Mouse (Mus musculus): Measurements from ENCODE around the gene Dact3. TPM values are rescaled to one million over a fixed set of nuclear protein-coding genes. Genes with fewer than 3 reads are reported as not detected.

The Dact3 gene
- polyA plus RNA-seq, 1 experiment from 2014 or later: 4.8 TPM

DNA sequence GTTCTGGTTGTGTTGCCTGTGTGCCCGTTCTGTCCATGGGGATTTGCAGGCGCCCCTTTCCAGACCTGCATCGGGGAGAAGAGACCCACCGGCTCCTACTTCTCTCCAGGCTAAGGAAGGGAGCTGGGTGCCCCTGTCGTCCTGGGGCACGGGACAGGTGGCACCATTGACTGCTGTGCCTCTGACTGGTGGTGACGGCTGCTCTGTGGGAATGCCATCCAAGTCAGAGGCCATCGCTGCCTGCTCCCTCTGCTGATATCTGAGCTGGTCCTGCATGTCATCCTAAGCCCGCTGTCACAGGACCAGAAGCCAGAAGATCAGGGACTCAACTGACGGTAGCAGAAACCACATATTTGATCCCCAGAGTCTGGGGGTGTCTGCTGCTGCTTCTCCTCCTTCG lies 33.7 kb downstream of the Dact3 start:
- H3K27me3 ChIP-seq (replicated peaks): no peaks in the 10 kb centered on the region
- peaks cover 13% of the 10 kb centered on the region; the same call in 1 of the 2 replicates for H3K4me1 ChIP-seq
- H3K27ac ChIP-seq (replicated peaks): no peak overlapping the region
- H3K4me3 ChIP-seq (replicated peaks): no peak overlapping the region
- peaks cover 2% of the 10 kb centered on the region for H3K36me3 ChIP-seq
- 75% methylated on average over 11 of the region's 11 CpGs for WGBS
- H3K9ac ChIP-seq (replicated peaks): no peak overlapping the region
- H3K4me2 ChIP-seq: no peak overlapping the region
- ATAC-seq (ENCODE audit: low FRiP score): no peak
- no peaks in the 10 kb centered on the region for H3K9me3 ChIP-seq (replicated peaks)

DNA sequence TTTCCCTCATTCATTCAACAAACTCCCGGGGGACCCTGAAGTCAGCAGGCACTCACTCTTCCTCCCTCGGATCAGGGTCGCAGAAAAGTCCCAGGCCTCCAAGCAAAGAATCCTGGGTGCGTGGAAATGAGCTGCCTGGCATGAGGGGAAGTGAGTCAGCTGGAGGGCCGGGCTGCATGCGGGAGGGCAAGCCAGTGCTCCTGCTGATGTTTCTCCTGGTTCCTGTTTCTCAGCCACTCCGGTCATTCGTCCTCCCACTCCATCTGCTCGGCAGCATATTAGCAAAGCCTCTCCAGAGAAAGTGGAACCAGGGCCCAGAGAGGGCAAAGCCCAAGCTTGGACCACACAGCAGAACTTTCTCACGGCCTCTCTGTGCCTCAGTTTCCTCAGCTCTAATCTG lies 34.8 kb downstream of the Dact3 start:
- Histone ChIP-seq H3K27ac (replicated peaks) (no peak overlapping the region), H3K4me1 (peaks cover 14% of the 10 kb centered on the region; the same call in 1 of the 2 replicates), H3K9ac (replicated peaks) (no peak overlapping the region), H3K4me3 (replicated peaks) (no peak overlapping the region), H3K27me3 (replicated peaks) (no peaks in the 10 kb centered on the region), H3K9me3 (replicated peaks) (no peaks in the 10 kb centered on the region), H3K36me3 (peaks cover 13% of the 10 kb centered on the region), H3K4me2 (no peak overlapping the region)
- no peak for ATAC-seq (ENCODE audit: low FRiP score)
- 55% methylated on average over 10 of the region's 10 CpGs for WGBS

DNA sequence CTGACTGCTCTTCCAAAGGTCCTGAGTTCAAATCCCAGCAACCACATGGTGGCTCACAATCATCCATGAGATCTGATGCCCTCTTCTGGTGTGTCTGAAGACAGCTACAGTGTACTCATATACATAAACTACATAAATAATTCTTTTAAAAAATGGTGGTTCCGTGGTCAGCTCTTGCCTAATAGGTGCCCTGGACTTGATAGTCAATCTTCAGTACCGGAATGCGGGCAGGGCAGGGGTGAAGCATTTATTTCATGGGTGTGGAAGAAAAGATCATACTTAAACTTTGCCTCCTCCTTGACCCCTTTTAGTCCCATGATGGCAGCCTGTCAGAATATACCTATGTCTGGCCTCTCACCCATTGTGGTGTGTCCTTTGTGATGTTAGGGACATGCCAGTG lies 36.8 kb downstream of the Dact3 start:
- Histone ChIP-seq H3K27ac (replicated peaks) (no peak overlapping the region), H3K4me3 (replicated peaks) (no peak overlapping the region), H3K27me3 (replicated peaks) (no peaks in the 10 kb centered on the region), H3K36me3 (peaks cover 31% of the 10 kb centered on the region), H3K9me3 (replicated peaks) (no peaks in the 10 kb centered on the region), H3K9ac (replicated peaks) (no peak overlapping the region), H3K4me1 (peaks cover 11% of the 10 kb centered on the region; the same call in 1 of the 2 replicates), H3K4me2 (no peak overlapping the region)
- 84% methylated on average over 3 of the region's 3 CpGs for WGBS
- ATAC-seq (ENCODE audit: low FRiP score): no peak

DNA sequence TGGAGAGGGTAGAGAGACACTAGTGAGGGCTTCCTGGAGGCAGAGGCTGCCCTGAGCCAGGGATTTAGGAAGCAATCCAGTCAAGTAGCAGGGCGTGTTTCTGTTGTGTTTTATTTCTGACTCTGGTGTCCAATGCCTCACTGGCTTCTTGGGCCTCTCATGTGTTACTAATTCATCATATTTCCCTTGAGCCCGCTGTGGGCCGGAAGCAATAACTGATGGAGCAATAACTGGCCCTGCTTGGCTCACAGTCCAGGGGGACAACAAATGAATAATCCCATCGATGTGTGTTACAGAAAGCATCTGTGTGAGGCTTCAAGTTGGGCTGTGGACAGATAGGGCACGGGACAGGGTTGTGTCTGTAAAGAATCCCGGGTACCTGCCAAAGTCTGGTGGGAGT lies 37.2 kb downstream of the Dact3 start:
- WGBS: 51% methylated on average over 6 of the region's 6 CpGs
- H3K4me1 ChIP-seq: peaks cover 15% of the 10 kb centered on the region
- no peak for ATAC-seq (ENCODE audit: low FRiP score)
- no peak overlapping the region for H3K27ac ChIP-seq (replicated peaks)
- no peak overlapping the region for H3K4me2 ChIP-seq
- H3K4me3 ChIP-seq (replicated peaks): no peak overlapping the region
- H3K9ac ChIP-seq (replicated peaks): no peak overlapping the region
- H3K27me3 ChIP-seq (replicated peaks): no peaks in the 10 kb centered on the region
- H3K36me3 ChIP-seq: peaks cover 36% of the 10 kb centered on the region
- H3K9me3 ChIP-seq (replicated peaks): no peaks in the 10 kb centered on the region

DNA sequence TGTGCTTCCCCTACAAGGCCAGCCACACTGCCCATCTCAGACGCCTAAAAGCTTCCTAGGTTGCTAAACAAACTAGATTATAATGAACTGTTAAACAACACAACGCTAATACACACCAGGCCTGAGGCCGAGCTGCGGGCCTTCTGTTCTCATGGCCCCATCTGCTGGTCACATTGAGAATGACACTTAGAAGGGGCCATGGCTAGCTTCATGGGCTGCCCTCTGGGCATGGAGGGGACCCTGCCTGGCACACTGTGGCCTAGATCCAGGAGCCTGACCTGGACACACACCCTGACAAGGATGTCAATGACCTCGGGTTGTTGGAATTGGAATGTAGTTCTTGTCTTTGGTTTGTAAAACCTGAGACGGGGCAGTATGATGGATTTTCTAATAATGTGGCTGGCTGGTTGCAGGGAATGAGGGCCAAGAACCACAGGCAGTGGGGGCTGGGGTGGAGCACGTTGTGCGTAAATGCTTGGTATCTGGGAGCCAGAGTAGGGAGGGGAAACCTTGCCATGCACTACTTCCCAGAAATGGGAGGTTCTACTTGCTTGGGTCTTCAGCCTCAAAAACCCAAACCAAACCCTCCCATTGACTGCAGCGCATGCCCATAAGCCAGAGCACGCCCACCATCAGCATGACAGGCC lies 38.8 kb downstream of the Dact3 start:
- peak; percentile 64 for ATAC-seq (ENCODE audit: low FRiP score)
- no peak overlapping the region; the same call in 1 of the 2 replicates for H3K27ac ChIP-seq (replicated peaks)
- H3K36me3 ChIP-seq: peaks cover 52% of the 10 kb centered on the region
- no peak overlapping the region for H3K9ac ChIP-seq (replicated peaks)
- WGBS: 35% methylated on average over 10 of the region's 10 CpGs
- no peaks in the 10 kb centered on the region for H3K9me3 ChIP-seq (replicated peaks)
- no peak overlapping the region for H3K4me2 ChIP-seq
- no peak overlapping the region for H3K4me3 ChIP-seq (replicated peaks)
- peaks cover 31% of the 10 kb centered on the region for H3K4me1 ChIP-seq
- no peaks in the 10 kb centered on the region for H3K27me3 ChIP-seq (replicated peaks)

DNA sequence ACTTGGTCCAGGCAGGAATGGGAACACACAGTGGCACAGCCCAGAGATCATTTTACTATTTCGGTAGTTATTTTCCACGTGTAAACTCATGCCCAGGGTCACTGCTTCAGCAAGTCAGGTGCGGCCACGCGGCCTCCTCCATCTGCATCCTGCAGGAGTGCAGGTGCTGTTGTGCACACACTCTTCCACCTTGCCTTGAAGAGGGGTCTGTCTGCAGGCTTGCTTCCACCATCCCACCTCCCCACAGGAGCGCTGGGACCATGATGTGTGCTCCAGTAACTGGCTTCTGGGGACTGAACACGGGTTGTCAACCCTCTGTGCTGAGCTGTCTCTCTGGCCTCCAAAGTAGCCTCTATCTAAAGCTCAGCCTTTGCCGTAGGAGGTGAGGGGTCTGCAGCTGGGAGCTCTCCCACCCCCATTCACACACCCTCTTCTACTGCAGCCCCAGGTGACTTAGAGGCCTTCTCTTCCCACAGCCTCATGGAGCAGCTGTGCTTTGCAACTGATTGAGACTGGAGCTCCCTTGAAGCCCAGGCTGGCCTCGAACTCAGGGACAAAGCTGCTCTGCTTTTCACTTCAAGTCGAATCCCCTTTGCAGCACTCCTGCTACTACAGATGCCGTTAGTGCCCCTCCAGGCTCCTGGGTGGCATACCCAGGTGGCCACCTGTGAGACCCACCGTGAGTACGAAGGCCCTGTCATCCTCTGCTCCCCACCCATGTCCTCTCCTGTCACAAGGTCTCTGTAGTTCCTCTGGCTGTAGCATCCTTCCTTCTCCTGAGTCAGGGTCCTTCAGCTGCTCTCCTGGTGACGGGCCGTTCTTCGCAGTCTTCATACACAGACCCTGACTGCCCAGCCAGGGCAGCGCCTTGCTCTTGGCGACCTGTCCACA lies 39.6 kb downstream of the Dact3 start:
- 85% methylated on average over 18 of the region's 18 CpGs for WGBS
- Histone ChIP-seq H3K4me3 (replicated peaks) (no peak overlapping the region), H3K27me3 (replicated peaks) (no peaks in the 10 kb centered on the region), H3K27ac (replicated peaks) (no peak overlapping the region), H3K4me1 (peaks cover 39% of the 10 kb centered on the region), H3K36me3 (peaks cover 57% of the 10 kb centered on the region), H3K9ac (replicated peaks) (no peak overlapping the region), H3K9me3 (replicated peaks) (no peaks in the 10 kb centered on the region), H3K4me2 (no peak overlapping the region)
- 0 out of 2 replicates have a peak, but pooled peaks have one; percentile 1 for ATAC-seq (ENCODE audit: low FRiP score)

DNA sequence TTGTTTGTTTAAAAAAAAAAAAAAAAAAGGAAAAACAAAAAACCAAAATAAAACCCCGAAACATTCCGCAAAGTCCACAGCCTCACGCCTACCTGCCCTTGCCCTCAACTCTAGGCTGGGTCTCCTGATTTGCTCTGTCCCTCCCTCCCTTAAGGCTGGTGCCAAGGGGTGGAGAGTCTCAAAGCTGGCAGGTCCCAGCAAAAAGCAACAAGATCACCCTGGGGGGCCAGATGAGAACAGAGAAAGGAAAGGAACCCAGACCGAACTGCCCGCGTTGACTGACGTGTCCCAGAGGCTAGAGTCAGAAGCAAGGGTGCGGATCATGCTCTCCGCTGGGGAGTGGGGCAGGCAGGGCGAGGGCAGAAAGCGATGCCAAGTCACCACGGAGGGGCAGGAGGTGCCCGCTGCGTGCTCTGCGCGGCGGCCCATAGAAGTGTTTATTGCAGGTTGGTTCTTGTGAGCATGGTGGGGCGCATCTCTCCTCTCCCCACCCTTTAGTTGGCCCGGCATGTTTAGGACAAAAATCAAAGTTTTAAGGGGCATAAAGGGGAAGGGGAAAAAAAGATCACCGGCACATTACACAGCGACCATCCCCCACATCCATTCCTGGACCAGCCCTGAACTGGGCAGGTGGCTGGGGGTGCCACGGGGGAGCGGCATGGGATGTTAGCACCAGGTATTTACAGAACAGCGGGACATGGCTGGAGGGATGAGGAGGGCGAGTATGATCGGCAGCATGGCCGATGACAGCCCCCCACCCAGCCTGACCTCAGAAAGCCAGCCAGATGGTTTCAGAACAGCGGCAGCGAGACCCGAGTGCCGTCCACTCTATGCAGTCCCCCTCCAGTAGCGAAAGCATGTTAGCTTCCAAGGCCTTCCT lies 40.6 kb downstream of the Dact3 start:
- H3K36me3 ChIP-seq: peaks cover 57% of the 10 kb centered on the region

DNA sequence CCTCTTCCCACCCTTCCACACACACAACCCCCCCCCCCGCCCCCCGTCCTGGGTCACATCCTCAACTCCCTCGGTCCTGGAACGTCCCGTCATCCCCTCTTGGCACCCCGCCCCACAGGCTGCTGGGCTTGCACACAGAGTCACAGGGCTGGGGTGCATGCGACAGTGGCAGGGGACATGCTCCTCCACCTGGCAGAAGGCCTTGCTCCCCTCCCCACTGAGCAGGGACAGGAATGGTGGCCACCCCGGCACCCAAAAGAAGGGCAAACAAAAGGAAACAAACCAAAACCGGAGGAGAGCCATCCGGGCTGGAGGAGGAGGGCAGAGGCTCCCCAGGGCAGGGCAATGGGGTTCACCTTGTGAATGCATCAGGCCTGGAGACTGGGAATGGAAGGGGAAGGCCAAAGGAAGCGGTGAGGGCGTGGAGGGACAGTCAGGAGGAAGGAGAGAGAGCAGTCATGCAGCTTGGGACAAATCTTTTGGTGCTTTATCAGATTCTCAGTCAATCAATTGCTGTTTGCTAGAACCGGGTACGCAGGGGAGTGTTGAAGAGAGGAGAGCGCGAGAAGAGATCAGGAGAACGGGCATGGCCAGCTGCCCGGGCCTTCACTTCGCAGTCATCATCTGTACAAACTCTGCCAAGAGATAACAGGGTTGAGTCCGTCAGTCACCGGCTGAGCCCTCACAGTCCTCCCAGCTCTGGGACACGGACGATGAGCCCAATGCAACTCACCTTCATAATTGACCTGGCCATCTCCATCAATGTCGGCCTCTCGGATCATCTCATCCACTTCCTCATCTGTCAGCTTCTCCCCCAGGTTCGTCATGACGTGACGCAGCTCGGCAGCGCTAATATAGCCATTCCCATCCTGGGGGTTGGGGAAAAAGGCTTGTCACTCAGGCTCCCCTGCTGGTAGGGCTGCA lies 41.5 kb downstream of the Dact3 start:
- peaks cover 57% of the 10 kb centered on the region for H3K36me3 ChIP-seq
- H3K4me2 ChIP-seq: no peak overlapping the region
- H3K9ac ChIP-seq (replicated peaks): no peak overlapping the region
- peaks cover 58% of the 10 kb centered on the region for H3K4me1 ChIP-seq
- no peak overlapping the region for H3K27ac ChIP-seq (replicated peaks)
- no peak for ATAC-seq (ENCODE audit: low FRiP score)
- H3K9me3 ChIP-seq (replicated peaks): no peaks in the 10 kb centered on the region
- no peaks in the 10 kb centered on the region for H3K27me3 ChIP-seq (replicated peaks)
- H3K4me3 ChIP-seq (replicated peaks): no peak overlapping the region
- 84% methylated on average over 29 of the region's 30 CpGs for WGBS

More for the DNA sequence above, 40.6 kb downstream of the Dact3 start:
- H3K4me3 ChIP-seq (replicated peaks): no peak overlapping the region
- H3K9me3 ChIP-seq (replicated peaks): no peaks in the 10 kb centered on the region
- no peak overlapping the region for H3K9ac ChIP-seq (replicated peaks)
- peaks cover 49% of the 10 kb centered on the region for H3K4me1 ChIP-seq
- ATAC-seq (ENCODE audit: low FRiP score): no peak
- WGBS: 93% methylated on average over 32 of the region's 32 CpGs
- no peaks in the 10 kb centered on the region for H3K27me3 ChIP-seq (replicated peaks)
- no peak overlapping the region; the same call in 1 of the 2 replicates for H3K27ac ChIP-seq (replicated peaks)
- H3K4me2 ChIP-seq: no peak overlapping the region

DNA sequence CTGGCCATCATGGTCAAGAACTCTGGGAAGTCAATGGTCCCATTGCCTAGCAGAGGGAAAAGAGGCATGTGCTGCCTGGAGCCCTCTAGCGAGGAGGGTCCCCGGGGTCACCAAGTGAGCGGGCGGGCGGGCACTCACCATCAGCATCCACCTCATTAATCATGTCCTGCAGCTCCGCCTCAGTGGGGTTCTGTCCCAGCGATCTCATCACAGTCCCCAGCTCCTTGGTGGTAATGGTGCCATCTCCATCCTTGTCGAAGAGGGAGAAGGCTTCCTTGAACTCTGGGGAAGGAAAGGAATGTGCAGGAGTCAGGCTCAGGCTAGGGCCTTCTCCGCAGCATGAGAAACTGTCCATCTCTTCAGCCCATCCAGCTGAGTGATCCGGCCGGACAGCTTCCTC lies 42.3 kb downstream of the Dact3 start:
- no peaks in the 10 kb centered on the region for H3K27me3 ChIP-seq (replicated peaks)
- H3K9ac ChIP-seq (replicated peaks): no peak overlapping the region

DNA sequence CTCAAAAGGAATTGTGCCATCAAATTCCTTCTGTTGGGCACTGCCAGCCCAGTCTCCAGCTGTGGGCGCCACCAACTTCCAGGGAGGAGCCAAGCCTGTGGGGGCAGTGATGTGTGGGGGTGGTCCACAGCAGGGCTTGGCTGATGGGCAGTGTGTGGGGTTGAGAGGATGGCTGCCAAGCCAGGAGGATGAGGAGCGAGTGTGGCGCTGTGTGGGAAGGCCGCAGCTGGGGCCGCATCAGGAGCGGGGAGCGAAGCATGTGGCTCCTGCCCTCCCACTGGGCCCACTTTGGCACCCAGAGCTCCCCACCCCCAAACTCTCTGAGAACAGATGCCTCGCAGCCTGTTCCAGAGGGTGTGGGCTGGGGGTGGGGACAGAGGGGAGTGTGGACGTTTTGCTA lies 42.9 kb downstream of the Dact3 start:
- no peak overlapping the region; the same call in 1 of the 2 replicates for H3K9ac ChIP-seq (replicated peaks)
- WGBS: 55% methylated on average over 9 of the region's 9 CpGs
- H3K4me3 ChIP-seq (replicated peaks): no peak overlapping the region
- H3K9me3 ChIP-seq (replicated peaks): no peaks in the 10 kb centered on the region
- H3K4me1 ChIP-seq: peaks cover 66% of the 10 kb centered on the region
- H3K27ac ChIP-seq (replicated peaks): no peak overlapping the region
- no peak overlapping the region for H3K4me2 ChIP-seq
- no peaks in the 10 kb centered on the region for H3K27me3 ChIP-seq (replicated peaks)
- peaks cover 57% of the 10 kb centered on the region for H3K36me3 ChIP-seq
- ATAC-seq (ENCODE audit: low FRiP score): no peak

More for the DNA sequence above, 42.3 kb downstream of the Dact3 start:
- no peak for ATAC-seq (ENCODE audit: low FRiP score)
- Histone ChIP-seq H3K9me3 (replicated peaks) (no peaks in the 10 kb centered on the region), H3K36me3 (peaks cover 57% of the 10 kb centered on the region), H3K4me1 (peaks cover 62% of the 10 kb centered on the region), H3K4me3 (replicated peaks) (no peak overlapping the region), H3K4me2 (no peak overlapping the region), H3K27ac (replicated peaks) (no peak overlapping the region; the same call in 1 of the 2 replicates)
- 60% methylated on average over 11 of the region's 11 CpGs for WGBS
